Mouse (Mus musculus) forebrain, embryonic 12.5 days (tissue): ENCODE results near the gene Skiv2l. TPM values are rescaled to one million over a fixed set of nuclear protein-coding genes. Genes with fewer than 3 reads are reported as not detected.

Source experiments
- ATAC-seq: fragments of 200-750 bp; cut with Nextera tagmentation; 2 replicates; pipeline ENCODE4 v1.8.0; 2017; ENCODE audit warnings: moderate TSS enrichment; ENCODE audit not compliant: low FRiP score
- H3K27ac ChIP-seq: fragments of 300-500 bp; sonication (generic); 2 replicates; pipeline ENCODE4 v1.5.1; 2016; ENCODE audit warnings: mild to moderate bottlenecking
- H3K27me3 ChIP-seq: fragments of 300-500 bp; sonication (generic); 2 replicates; pipeline ENCODE4 v1.6.1; 2016; ENCODE audit warnings: mild to moderate bottlenecking
- H3K36me3 ChIP-seq: fragments of 300-500 bp; sonication (generic); replicated peaks from 2 replicates; pipeline ENCODE4 v1.6.1; 2016; ENCODE audit warnings: mild to moderate bottlenecking
- H3K4me1 ChIP-seq: fragments of 300-500 bp; sonication (generic); 2 replicates; pipeline ENCODE4 v1.6.1; 2016
- H3K4me2 ChIP-seq: fragments of 300-500 bp; sonication (generic); 2 replicates; pipeline ENCODE4 v1.6.1; 2016; ENCODE audit warnings: mild to moderate bottlenecking, moderate library complexity
- H3K4me3 ChIP-seq: fragments of 300-500 bp; sonication (generic); replicated peaks from 2 replicates; pipeline ENCODE4 v1.5.1; 2016; ENCODE audit warnings: mild to moderate bottlenecking
- H3K9ac ChIP-seq: fragments of 300-500 bp; sonication (generic); 2 replicates; pipeline ENCODE4 v1.6.1; 2016; ENCODE audit warnings: mild to moderate bottlenecking
- H3K9me3 ChIP-seq: fragments of 300-500 bp; sonication (generic); 2 replicates; pipeline ENCODE4 v1.6.1; 2016
- WGBS: fragments of 180-500 bp; shearing (Covaris S2); methylation state at CpG from one replicate; pipeline ENCODE4 v1.1.7; 2016; 5-methylcytosine and 5-hydroxymethylcytosine counted together
- polyA plus RNA-seq: library from polyadenylated mRNA; unstranded; fragments of >200 nt; fragmentation: Nextera tagmentation; extraction: Ambion mirVana; gene quantifications from 2 replicates; pipeline ENCODE4 v1.2.1, GENCODE M21; 2016

The Skiv2l gene
- polyA plus RNA-seq, 1 experiment from 2014 or later = 61.8 TPM

- 92% methylated on average over 2 of the region's 2 CpGs for WGBS
- H3K4me1 ChIP-seq = peaks cover 21% of the 10 kb centered on the region
- H3K27me3 ChIP-seq = no peaks in the 10 kb centered on the region
- H3K4me3 ChIP-seq = no peak overlapping the region
- H3K9ac ChIP-seq = no peak overlapping the region
- peaks cover 9% of the 10 kb centered on the region for H3K36me3 ChIP-seq
- H3K4me2 ChIP-seq = no peak overlapping the region
- ATAC-seq = no peak
- H3K9me3 ChIP-seq = no peaks in the 10 kb centered on the region
- H3K27ac ChIP-seq = no peak overlapping the region
Measured at GRCm38 (mm10) chr17:34891377-34891776, 41.4 kb upstream of the Skiv2l start.

- Histone ChIP-seq H3K36me3 (no peaks in the 10 kb centered on the region), H3K4me2 (no peak overlapping the region), H3K27ac (no peak overlapping the region), H3K27me3 (no peaks in the 10 kb centered on the region), H3K4me1 (peaks cover 9% of the 10 kb centered on the region), H3K4me3 (no peak overlapping the region), H3K9me3 (no peaks in the 10 kb centered on the region), H3K9ac (no peak overlapping the region)
- WGBS = 88% methylated on average over 12 of the region's 12 CpGs
- no peak for ATAC-seq
Measured at GRCm38 (mm10) chr17:34890074-34890743, 40.2 kb upstream of the Skiv2l start.

- Histone ChIP-seq H3K9me3 (no peaks in the 10 kb centered on the region), H3K27ac (no peak overlapping the region), H3K27me3 (no peaks in the 10 kb centered on the region), H3K4me2 (no peak overlapping the region), H3K9ac (no peak overlapping the region), H3K4me1 (no peaks in the 10 kb centered on the region), H3K36me3 (no peaks in the 10 kb centered on the region), H3K4me3 (no peak overlapping the region)
- no peak for ATAC-seq
- 92% methylated on average over 5 of the region's 5 CpGs for WGBS
Measured at GRCm38 (mm10) chr17:34887942-34888341, 37.9 kb upstream of the Skiv2l start.

- ATAC-seq = no peak
- 94% methylated on average over 3 of the region's 3 CpGs for WGBS
- no peaks in the 10 kb centered on the region for H3K36me3 ChIP-seq
- H3K27ac ChIP-seq = no peak overlapping the region
- H3K4me3 ChIP-seq = no peak overlapping the region
- no peak overlapping the region for H3K4me2 ChIP-seq
- H3K4me1 ChIP-seq = 0 out of 2 replicates have a peak, but pooled peaks cover 6% of the 10 kb centered on the region
- no peak overlapping the region for H3K9ac ChIP-seq
- H3K27me3 ChIP-seq = peaks cover 10% of the 10 kb centered on the region
- H3K9me3 ChIP-seq = no peaks in the 10 kb centered on the region
Measured at GRCm38 (mm10) chr17:34885615-34886014, 35.6 kb upstream of the Skiv2l start.

GRCm38 (mm10) chr17:34884704-34885103, 34.7 kb upstream of the Skiv2l start:
- 87% methylated on average over 6 of the region's 6 CpGs for WGBS
- no peak overlapping the region for H3K9ac ChIP-seq
- no peak overlapping the region for H3K4me3 ChIP-seq
- H3K4me1 ChIP-seq = 0 out of 2 replicates have a peak, but pooled peaks cover 6% of the 10 kb centered on the region
- H3K27me3 ChIP-seq = peaks cover 10% of the 10 kb centered on the region
- no peak overlapping the region for H3K27ac ChIP-seq
- ATAC-seq = no peak
- no peaks in the 10 kb centered on the region for H3K36me3 ChIP-seq
- H3K4me2 ChIP-seq = no peak overlapping the region
- no peaks in the 10 kb centered on the region for H3K9me3 ChIP-seq

- WGBS = 70% methylated on average over 3 of the region's 3 CpGs
- Histone ChIP-seq H3K9ac (no peak overlapping the region), H3K4me3 (no peak overlapping the region), H3K27me3 (peaks cover 10% of the 10 kb centered on the region), H3K4me1 (0 out of 2 replicates have a peak, but pooled peaks cover 6% of the 10 kb centered on the region), H3K9me3 (no peaks in the 10 kb centered on the region), H3K27ac (no peak overlapping the region), H3K36me3 (no peaks in the 10 kb centered on the region), H3K4me2 (no peak overlapping the region)
- ATAC-seq = no peak
Measured at GRCm38 (mm10) chr17:34883332-34883731, 33.3 kb upstream of the Skiv2l start.

GRCm38 (mm10) chr17:34881683-34882310, 31.8 kb upstream of the Skiv2l start, which contains the start of gene Gm20547:
Gene Gm20547 (minus strand): TSS chr17:34882042.
- no peaks in the 10 kb centered on the region for H3K36me3 ChIP-seq
- no peak within 1 kb of the TSS for H3K4me3 ChIP-seq
- no peaks in the 10 kb centered on the region for H3K9me3 ChIP-seq
- H3K9ac ChIP-seq = no peak within 1 kb of the TSS
- no peak within 1 kb of the TSS for H3K27ac ChIP-seq
- H3K27me3 ChIP-seq = peaks cover 13% of the 10 kb centered on the region
- ATAC-seq = no peak
- WGBS = 8% methylated on average over 15 of the region's 15 CpGs
- no peak within 1 kb of the TSS for H3K4me2 ChIP-seq
- 0 out of 2 replicates have a peak, but pooled peaks cover 6% of the 10 kb centered on the region for H3K4me1 ChIP-seq

- Histone ChIP-seq H3K4me1 (0 out of 2 replicates have a peak, but pooled peaks cover 6% of the 10 kb centered on the region), H3K4me2 (no peak overlapping the region), H3K9ac (no peak overlapping the region), H3K27ac (no peak overlapping the region), H3K36me3 (no peaks in the 10 kb centered on the region), H3K9me3 (no peaks in the 10 kb centered on the region), H3K4me3 (no peak overlapping the region), H3K27me3 (peaks cover 13% of the 10 kb centered on the region)
- no peak for ATAC-seq
Measured at GRCm38 (mm10) chr17:34881166-34881565, 31.2 kb upstream of the Skiv2l start.

GRCm38 (mm10) chr17:34879336-34879879, 29.4 kb upstream of the Skiv2l start, which contains the start of gene Zbtb12:
Gene Zbtb12 (plus strand): TSS chr17:34879483.
- Histone ChIP-seq H3K4me2 (no peak within 1 kb of the TSS), H3K27ac (no peak within 1 kb of the TSS), H3K9me3 (no peaks in the 10 kb centered on the region), H3K27me3 (peaks cover 13% of the 10 kb centered on the region), H3K4me1 (0 out of 2 replicates have a peak, but pooled peaks cover 6% of the 10 kb centered on the region), H3K4me3 (no peak within 1 kb of the TSS), H3K9ac (no peak within 1 kb of the TSS), H3K36me3 (no peaks in the 10 kb centered on the region)
- ATAC-seq = no peak
- WGBS = 66% methylated on average over 11 of the region's 11 CpGs

GRCm38 (mm10) chr17:34874321-34874720, 24.3 kb upstream of the Skiv2l start:
- H3K4me3 ChIP-seq = no peak overlapping the region
- no peaks in the 10 kb centered on the region for H3K4me1 ChIP-seq
- H3K9ac ChIP-seq = no peak overlapping the region
- 0 out of 2 replicates have a peak, but pooled peaks cover 3% of the 10 kb centered on the region for H3K27me3 ChIP-seq
- no peak overlapping the region for H3K27ac ChIP-seq
- no peak for ATAC-seq
- H3K36me3 ChIP-seq = no peaks in the 10 kb centered on the region
- WGBS = 90% methylated on average over 6 of the region's 6 CpGs
- no peak overlapping the region for H3K4me2 ChIP-seq
- no peaks in the 10 kb centered on the region for H3K9me3 ChIP-seq

GRCm38 (mm10) chr17:34865981-34866380, 16.0 kb upstream of the Skiv2l start:
- ATAC-seq = no peak
- H3K36me3 ChIP-seq = no peaks in the 10 kb centered on the region
- WGBS = 71% methylated on average over 7 of the region's 7 CpGs

GRCm38 (mm10) chr17:34862416-34863081, 12.5 kb upstream of the Skiv2l start, which contains the start of gene Cfb:
Gene Cfb (minus strand): TSS chr17:34862518.
- Histone ChIP-seq H3K36me3 (peaks cover 5% of the 10 kb centered on the region; the same call in 1 of the 2 replicates), H3K9ac (no peak within 1 kb of the TSS), H3K27ac (no peak within 1 kb of the TSS), H3K4me2 (no peak within 1 kb of the TSS), H3K4me3 (no peak within 1 kb of the TSS), H3K27me3 (peaks cover 9% of the 10 kb centered on the region; the same call in 1 of the 2 replicates), H3K4me1 (peaks cover 3% of the 10 kb centered on the region; the same call in 1 of the 2 replicates), H3K9me3 (no peaks in the 10 kb centered on the region)
- no peak for ATAC-seq
- 76% methylated on average over 8 of the region's 8 CpGs for WGBS

More at GRCm38 (mm10) chr17:34865981-34866380, 16.0 kb upstream of the Skiv2l start:
- H3K9me3 ChIP-seq = no peaks in the 10 kb centered on the region
- H3K4me2 ChIP-seq = no peak overlapping the region
- peaks cover 3% of the 10 kb centered on the region; the same call in 1 of the 2 replicates for H3K4me1 ChIP-seq
- no peak overlapping the region for H3K4me3 ChIP-seq
- no peak overlapping the region for H3K27ac ChIP-seq
- peaks cover 9% of the 10 kb centered on the region; the same call in 1 of the 2 replicates for H3K27me3 ChIP-seq
- H3K9ac ChIP-seq = no peak overlapping the region
